Mouse (Mus musculus): ENCODE data around the gene Mfsd14a.

DNA sequence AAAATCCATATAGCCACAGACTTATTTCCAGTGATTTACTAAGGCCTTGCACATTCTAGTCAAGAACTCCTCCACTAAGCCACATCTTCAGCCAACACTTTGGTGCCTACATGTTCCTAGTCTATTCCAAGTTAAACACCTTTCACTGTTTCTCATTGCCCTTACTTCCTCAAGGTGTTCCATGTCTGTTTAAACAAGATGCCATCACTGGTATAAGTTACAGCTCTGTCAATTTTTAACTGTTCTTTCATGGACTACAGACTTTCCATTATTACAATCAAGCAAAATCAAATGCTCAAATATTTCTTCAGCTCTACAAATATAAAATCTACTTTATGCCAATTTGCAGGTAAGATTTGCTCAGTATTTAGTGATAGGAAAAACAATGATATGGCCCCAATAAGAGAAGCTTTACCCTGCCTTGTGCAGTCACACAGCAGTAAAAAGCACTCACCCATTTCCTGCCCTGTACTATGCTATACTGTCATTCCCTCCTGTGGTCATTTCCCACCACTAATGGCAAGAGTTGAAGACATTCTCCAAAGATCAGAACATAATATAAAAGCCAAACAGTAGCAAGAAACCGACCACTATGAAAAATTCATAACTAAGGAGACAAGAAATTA is 40.3 kb upstream of the Mfsd14a start:
- TF ChIP-seq POLR2A (IDR thresholded peaks at IDR 0.05; ENCODE audit: insufficient read length, low read depth), result no peak
- no peak for TF ChIP-seq POLR2AphosphoS2 (IDR thresholded peaks at IDR 0.05; ENCODE audit: insufficient read length, low read depth)
- TF ChIP-seq E2F4 (IDR thresholded peaks at IDR 0.05; ENCODE audit: insufficient read depth), result no peak
- TF ChIP-seq CEBPB (IDR thresholded peaks at IDR 0.05; ENCODE audit: insufficient read depth, poor library complexity, severe bottlenecking), result no peak
- no peak for TF ChIP-seq MYOD1 (IDR thresholded peaks at IDR 0.05; ENCODE audit: control insufficient read depth in 1 of 3, insufficient read length in 2 of 3, low read depth in 2 of 3)
- no peak for TF ChIP-seq TCF12 (IDR thresholded peaks at IDR 0.05; ENCODE audit: insufficient read depth, poor library complexity, severe bottlenecking)
- no peak for TF ChIP-seq USF1 (IDR thresholded peaks at IDR 0.05; ENCODE audit: low read depth)
- no peak for TF ChIP-seq MYOG (IDR thresholded peaks at IDR 0.05; ENCODE audit: control insufficient read depth in 1 of 3, insufficient read depth in 1 of 3, insufficient read length in 2 of 3, low read depth in 2 of 3)
- TF ChIP-seq MAX (IDR thresholded peaks at IDR 0.05; ENCODE audit: low read depth), result no peak
- no peak for TF ChIP-seq SRF (IDR thresholded peaks at IDR 0.05; ENCODE audit: control insufficient read depth, insufficient read length, low read depth)

Measured in myocyte (in vitro differentiated cells).